Mouse (Mus musculus): ENCODE data around the gene Mrtfb. TPM values are rescaled to one million over a fixed set of nuclear protein-coding genes. Genes with fewer than 3 reads are reported as not detected.

The Mrtfb gene
- polyA plus RNA-seq (2015; fragmentation: Nextera tagmentation; extraction: Ambion mirVana), result 28.5 and 28.9 TPM in 2 replicates

- Histone ChIP-seq H3K9me3 (no peaks in the 10 kb centered on the region), H3K27ac (peak within 1 kb of the TSS; percentile 88), H3K9ac (peak within 1 kb of the TSS; percentile 94), H3K4me3 (peak within 1 kb of the TSS; percentile 84), H3K36me3 (no peaks in the 10 kb centered on the region), H3K27me3 (no peaks in the 10 kb centered on the region), H3K4me2 (peak within 1 kb of the TSS; percentile 79), H3K4me1 (peaks cover 25% of the 10 kb centered on the region)
- WGBS, result 1% methylated on average over 48 of the region's 56 CpGs
- peak; percentile 80 for ATAC-seq (ENCODE audit: insufficient number of reproducible peaks, insufficient read depth, low FRiP score, low TSS enrichment, low read depth)
These were observed at the start of gene Mrtfb for GRCm38 (mm10) chr16:13255855-13256635. Gene Mrtfb, plus strand, starts transcription at chr16:13256481.

GRCm38 (mm10) chr16:13207649-13208048 lies 48.6 kb upstream of the Mrtfb start:
- Histone ChIP-seq H3K9ac (no peak overlapping the region), H3K27me3 (no peaks in the 10 kb centered on the region), H3K9me3 (no peaks in the 10 kb centered on the region), H3K4me2 (no peak overlapping the region), H3K36me3 (no peaks in the 10 kb centered on the region), H3K4me1 (peaks cover 9% of the 10 kb centered on the region), H3K27ac (no peak overlapping the region), H3K4me3 (no peak overlapping the region)
- WGBS, result 39% methylated on average over 5 of the region's 5 CpGs
- ATAC-seq (ENCODE audit: insufficient number of reproducible peaks, insufficient read depth, low FRiP score, low TSS enrichment, low read depth), result no peak

GRCm38 (mm10) chr16:13208087-13208486 lies 48.2 kb upstream of the Mrtfb start:
- peaks cover 9% of the 10 kb centered on the region for H3K4me1 ChIP-seq
- ATAC-seq (ENCODE audit: insufficient number of reproducible peaks, insufficient read depth, low FRiP score, low TSS enrichment, low read depth), result no peak
- no peak overlapping the region for H3K9ac ChIP-seq
- no peak overlapping the region for H3K4me3 ChIP-seq
- H3K4me2 ChIP-seq, result no peak overlapping the region
- H3K27ac ChIP-seq, result no peak overlapping the region
- H3K27me3 ChIP-seq, result no peaks in the 10 kb centered on the region
- no peaks in the 10 kb centered on the region for H3K36me3 ChIP-seq
- 36% methylated on average over 3 of the region's 3 CpGs for WGBS
- H3K9me3 ChIP-seq, result no peaks in the 10 kb centered on the region

- Histone ChIP-seq H3K4me2 (no peak overlapping the region), H3K27ac (no peak overlapping the region), H3K27me3 (no peaks in the 10 kb centered on the region), H3K9me3 (no peaks in the 10 kb centered on the region), H3K4me1 (no peaks in the 10 kb centered on the region), H3K4me3 (no peak overlapping the region), H3K36me3 (no peaks in the 10 kb centered on the region), H3K9ac (no peak overlapping the region)
- ATAC-seq (ENCODE audit: insufficient number of reproducible peaks, insufficient read depth, low FRiP score, low TSS enrichment, low read depth), result no peak
- 68% methylated on average over 4 of the region's 4 CpGs for WGBS
These were observed 43.5 kb upstream of the Mrtfb start for GRCm38 (mm10) chr16:13212781-13213180.

GRCm38 (mm10) chr16:13216116-13216952 lies 39.9 kb upstream of the Mrtfb start:
- H3K4me3 ChIP-seq, result no peak overlapping the region
- no peak overlapping the region for H3K9ac ChIP-seq
- ATAC-seq (ENCODE audit: insufficient number of reproducible peaks, insufficient read depth, low FRiP score, low TSS enrichment, low read depth), result no peak
- no peaks in the 10 kb centered on the region for H3K36me3 ChIP-seq
- no peaks in the 10 kb centered on the region for H3K4me1 ChIP-seq
- H3K27ac ChIP-seq, result no peak overlapping the region
- 73% methylated on average over 5 of the region's 5 CpGs for WGBS
- no peaks in the 10 kb centered on the region for H3K9me3 ChIP-seq
- H3K4me2 ChIP-seq, result no peak overlapping the region
- no peaks in the 10 kb centered on the region for H3K27me3 ChIP-seq

- H3K4me3 ChIP-seq, result no peak overlapping the region
- no peak overlapping the region for H3K27ac ChIP-seq
- 76% methylated on average over 8 of the region's 8 CpGs for WGBS
- H3K4me1 ChIP-seq, result no peaks in the 10 kb centered on the region
- H3K27me3 ChIP-seq, result no peaks in the 10 kb centered on the region
- H3K9ac ChIP-seq, result no peak overlapping the region
- no peaks in the 10 kb centered on the region for H3K9me3 ChIP-seq
- no peaks in the 10 kb centered on the region for H3K36me3 ChIP-seq
- ATAC-seq (ENCODE audit: insufficient number of reproducible peaks, insufficient read depth, low FRiP score, low TSS enrichment, low read depth), result no peak
- H3K4me2 ChIP-seq, result no peak overlapping the region
These were observed 38.3 kb upstream of the Mrtfb start for GRCm38 (mm10) chr16:13217951-13218350.

- Histone ChIP-seq H3K4me3 (no peak overlapping the region), H3K9me3 (no peaks in the 10 kb centered on the region), H3K4me1 (no peaks in the 10 kb centered on the region), H3K27ac (no peak overlapping the region), H3K36me3 (no peaks in the 10 kb centered on the region), H3K9ac (no peak overlapping the region), H3K27me3 (no peaks in the 10 kb centered on the region), H3K4me2 (no peak overlapping the region)
- ATAC-seq (ENCODE audit: insufficient number of reproducible peaks, insufficient read depth, low FRiP score, low TSS enrichment, low read depth), result no peak
- 82% methylated on average over 1 of the region's 1 CpGs for WGBS
These were observed 34.8 kb upstream of the Mrtfb start for GRCm38 (mm10) chr16:13221475-13221874.

- no peak overlapping the region for H3K4me3 ChIP-seq
- ATAC-seq (ENCODE audit: insufficient number of reproducible peaks, insufficient read depth, low FRiP score, low TSS enrichment, low read depth), result no peak
- H3K36me3 ChIP-seq, result no peaks in the 10 kb centered on the region
- no peak overlapping the region for H3K27ac ChIP-seq
- 86% methylated on average over 7 of the region's 7 CpGs for WGBS
- no peak overlapping the region for H3K9ac ChIP-seq
- H3K27me3 ChIP-seq, result no peaks in the 10 kb centered on the region
- H3K4me2 ChIP-seq, result no peak overlapping the region
- no peaks in the 10 kb centered on the region for H3K9me3 ChIP-seq
- H3K4me1 ChIP-seq, result peaks cover 8% of the 10 kb centered on the region; the same call in 1 of the 2 replicates
These were observed 24.2 kb upstream of the Mrtfb start for GRCm38 (mm10) chr16:13232043-13232442.

GRCm38 (mm10) chr16:13232912-13233802 lies 23.1 kb upstream of the Mrtfb start:
- Histone ChIP-seq H3K4me1 (peaks cover 8% of the 10 kb centered on the region; the same call in 1 of the 2 replicates), H3K9me3 (no peaks in the 10 kb centered on the region), H3K4me2 (no peak overlapping the region), H3K27me3 (no peaks in the 10 kb centered on the region), H3K9ac (no peak overlapping the region), H3K36me3 (no peaks in the 10 kb centered on the region), H3K4me3 (no peak overlapping the region), H3K27ac (peak overlapping the region; percentile 28; the same call in 1 of the 2 replicates)
- no peak for ATAC-seq (ENCODE audit: insufficient number of reproducible peaks, insufficient read depth, low FRiP score, low TSS enrichment, low read depth)
- 49% methylated on average over 14 of the region's 14 CpGs for WGBS

GRCm38 (mm10) chr16:13239039-13239438 lies 17.2 kb upstream of the Mrtfb start:
- no peak for ATAC-seq (ENCODE audit: insufficient number of reproducible peaks, insufficient read depth, low FRiP score, low TSS enrichment, low read depth)
- Histone ChIP-seq H3K4me1 (0 out of 2 replicates have a peak, but pooled peaks cover 10% of the 10 kb centered on the region), H3K4me3 (no peak overlapping the region), H3K36me3 (no peaks in the 10 kb centered on the region), H3K27ac (no peak overlapping the region), H3K9me3 (no peaks in the 10 kb centered on the region), H3K27me3 (no peaks in the 10 kb centered on the region), H3K4me2 (no peak overlapping the region), H3K9ac (no peak overlapping the region)
- 72% methylated on average over 4 of the region's 4 CpGs for WGBS

GRCm38 (mm10) chr16:13239544-13239943 lies 16.7 kb upstream of the Mrtfb start:
- 0 out of 2 replicates have a peak, but pooled peaks cover 10% of the 10 kb centered on the region for H3K4me1 ChIP-seq
- no peak overlapping the region for H3K4me3 ChIP-seq
- no peaks in the 10 kb centered on the region for H3K9me3 ChIP-seq
- no peak overlapping the region for H3K9ac ChIP-seq
- no peaks in the 10 kb centered on the region for H3K36me3 ChIP-seq
- no peak for ATAC-seq (ENCODE audit: insufficient number of reproducible peaks, insufficient read depth, low FRiP score, low TSS enrichment, low read depth)
- no peaks in the 10 kb centered on the region for H3K27me3 ChIP-seq
- WGBS, result 64% methylated on average over 2 of the region's 2 CpGs
- no peak overlapping the region for H3K4me2 ChIP-seq
- H3K27ac ChIP-seq, result no peak overlapping the region

Measured in embryonic facial prominence, embryonic 13.5 days (tissue).